Mouse (Mus musculus): ENCODE data around the gene Trim63.

Gene Trim63

DNA sequence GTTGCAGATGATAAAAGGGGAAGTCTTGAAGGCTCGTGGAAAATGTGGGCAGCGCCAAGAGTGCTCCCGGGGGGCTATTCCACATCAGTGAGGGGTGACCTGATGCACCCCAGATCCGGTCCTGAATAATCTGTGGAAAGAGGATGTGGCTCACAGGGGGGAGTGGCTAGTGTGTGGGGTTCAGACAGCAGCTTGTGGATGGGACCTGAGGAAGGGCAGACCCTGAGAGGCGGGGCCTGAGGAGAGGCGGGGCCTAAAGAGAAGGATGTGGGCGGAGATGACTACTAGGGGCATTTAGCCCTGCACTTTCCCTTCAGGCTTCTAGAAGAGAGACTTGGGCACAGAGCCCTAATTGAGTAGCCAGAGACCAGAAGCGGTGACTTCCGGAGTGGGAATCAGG, 47.7 kb downstream of the Trim63 start:
- peak; percentile 51 to 72 for DNase-seq (ENCODE audit: low read depth in 2 of 2, low spot score in 2 of 2)

DNA sequence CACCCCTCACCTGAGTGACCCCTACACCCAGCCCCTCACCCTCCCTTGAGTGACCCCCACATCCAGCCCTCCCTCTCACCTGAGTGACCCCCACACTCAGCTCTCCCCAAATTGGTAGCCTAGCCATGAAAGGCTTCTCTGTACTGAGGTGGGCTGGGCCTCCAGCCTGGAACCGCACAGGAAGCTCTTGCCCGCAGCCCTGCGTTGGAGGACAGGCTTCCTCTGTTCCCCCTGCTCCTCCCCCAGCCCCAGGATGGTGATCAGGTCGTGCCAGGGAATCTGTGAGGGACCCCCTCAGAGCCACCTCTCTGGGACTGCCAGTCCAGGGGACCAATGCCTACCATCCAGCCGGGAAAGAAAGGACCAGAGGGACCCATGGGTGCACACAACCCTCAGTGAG, 50.4 kb downstream of the Trim63 start:
- DNase-seq (ENCODE audit: low read depth in 2 of 2, low spot score in 2 of 2), result no peak

DNA sequence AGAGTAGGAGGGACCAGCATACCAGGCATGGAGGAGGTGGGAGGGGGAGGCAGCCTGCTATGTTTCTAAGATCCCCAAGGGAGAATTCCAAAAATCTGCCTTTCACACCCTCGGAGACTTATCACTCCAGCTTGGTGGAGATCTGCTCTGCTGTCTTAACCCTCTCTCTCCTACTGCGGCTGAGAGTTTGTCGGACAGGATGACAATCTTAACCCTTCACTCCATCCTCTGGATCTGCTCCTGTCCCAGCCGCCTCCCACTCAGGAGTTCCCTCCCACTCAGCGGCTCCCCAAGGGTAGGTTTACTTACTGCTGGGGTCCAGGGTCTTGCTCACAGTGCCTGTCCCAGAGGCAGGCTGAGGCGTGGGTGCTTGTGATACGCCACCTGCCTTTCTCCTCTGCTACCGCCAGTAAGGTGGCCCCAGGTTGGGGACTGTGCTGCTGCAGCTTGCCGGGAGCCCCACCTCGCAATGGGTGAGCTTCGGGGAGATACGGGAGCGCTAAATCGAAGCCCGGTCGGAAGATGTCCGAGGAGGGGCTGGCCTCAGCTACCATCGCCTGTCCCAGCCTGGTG, 55.8 kb downstream of the Trim63 start:
- DNase-seq (ENCODE audit: low read depth in 2 of 2, low spot score in 2 of 2), result no peak

DNA sequence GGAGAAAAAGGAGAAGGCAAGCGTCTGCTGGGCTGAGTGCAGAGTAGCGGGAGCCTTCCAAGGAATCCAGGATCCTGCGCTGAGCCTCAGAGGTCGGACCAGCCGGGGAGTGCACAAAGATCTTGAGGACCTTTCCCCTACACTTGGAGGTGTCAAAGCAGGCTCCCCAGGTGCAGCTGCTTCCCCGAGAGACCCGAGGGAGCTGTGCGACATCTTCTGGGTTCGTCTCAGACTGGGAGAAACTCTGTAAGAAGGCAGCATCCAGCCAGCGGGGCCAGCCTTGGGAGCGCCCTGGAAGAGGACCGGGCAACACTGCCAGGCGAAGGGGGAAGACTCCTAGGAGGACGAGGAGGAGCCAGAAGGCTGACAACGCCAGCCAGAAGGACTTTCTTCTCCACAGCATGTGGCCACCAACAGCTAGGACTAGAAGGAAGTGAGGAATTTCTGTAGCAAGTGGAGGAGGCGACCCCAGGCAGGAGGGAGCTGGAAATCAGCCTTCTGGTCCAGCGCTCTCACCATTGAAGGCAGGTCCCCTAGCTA, 56.5 kb downstream of the Trim63 start:
- no peak for DNase-seq (ENCODE audit: low read depth in 2 of 2, low spot score in 2 of 2)

DNA sequence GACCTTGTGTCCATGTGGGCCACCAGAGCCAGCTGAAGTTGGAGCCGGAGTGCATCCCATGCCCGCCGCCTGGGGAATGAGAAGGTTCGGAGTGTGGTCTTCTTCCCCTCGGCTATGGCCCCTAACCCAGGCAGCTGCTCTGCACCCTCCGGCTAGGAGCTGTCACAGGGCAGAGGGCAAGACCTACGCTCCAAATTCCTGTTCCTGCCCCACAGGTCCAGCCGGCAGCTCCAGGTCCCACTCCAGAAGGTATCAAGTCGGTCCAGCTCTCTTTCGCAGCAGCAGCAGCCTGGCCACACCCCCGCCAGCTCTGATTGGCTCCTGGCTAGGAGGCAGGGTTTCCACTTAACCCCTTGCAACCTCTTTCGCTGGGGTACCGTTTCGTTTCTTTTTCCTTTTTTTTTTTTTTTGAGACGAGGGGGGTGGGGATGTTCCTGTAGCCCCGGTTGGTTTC, 57.4 kb downstream of the Trim63 start:
- peak in 1 of 2 experiments; percentile 46 for DNase-seq (ENCODE audit: low read depth in 2 of 2, low spot score in 2 of 2)

DNA sequence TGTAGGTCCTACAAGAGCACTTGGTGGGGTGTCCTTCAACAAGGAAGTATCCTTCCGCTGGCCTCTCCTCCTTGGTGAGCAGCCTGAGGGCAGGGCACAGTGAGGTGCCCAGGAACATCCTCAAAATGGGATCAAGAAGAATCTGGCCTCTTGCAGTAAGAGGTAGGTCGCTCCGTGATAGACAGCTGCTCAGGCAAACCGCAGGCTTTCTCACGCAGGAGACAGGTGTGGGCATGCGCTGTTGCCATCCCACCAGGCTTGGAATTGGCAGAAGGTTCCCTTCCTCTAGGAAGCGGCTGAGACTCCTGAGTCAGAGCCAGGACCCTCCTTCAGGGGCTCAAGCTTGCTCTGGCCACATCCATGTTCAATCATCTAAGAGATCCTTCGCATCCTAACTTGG, 58.4 kb downstream of the Trim63 start:
- no peak for DNase-seq (ENCODE audit: low read depth in 2 of 2, low spot score in 2 of 2)

DNA sequence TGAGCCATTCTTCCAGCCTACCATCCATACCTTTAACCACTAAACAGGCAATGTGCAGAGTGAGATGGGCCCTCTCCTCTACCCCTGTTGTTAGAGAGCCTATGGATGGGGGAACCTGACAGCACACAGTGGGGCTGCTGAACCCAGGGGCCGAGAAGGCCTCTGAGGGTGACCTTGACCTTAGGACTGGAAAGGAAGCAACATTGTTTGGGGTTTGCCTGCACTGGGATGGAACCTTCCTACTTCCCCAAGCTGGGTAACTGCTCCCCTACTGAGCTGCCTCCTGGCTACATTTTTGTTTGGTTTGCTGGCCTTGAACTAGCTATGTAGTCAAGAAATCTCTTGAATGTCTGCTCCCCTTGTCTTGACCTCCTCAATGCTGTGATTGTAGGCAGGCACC, 59.4 kb downstream of the Trim63 start:
- DNase-seq (ENCODE audit: low read depth in 2 of 2, low spot score in 2 of 2), result no peak

DNA sequence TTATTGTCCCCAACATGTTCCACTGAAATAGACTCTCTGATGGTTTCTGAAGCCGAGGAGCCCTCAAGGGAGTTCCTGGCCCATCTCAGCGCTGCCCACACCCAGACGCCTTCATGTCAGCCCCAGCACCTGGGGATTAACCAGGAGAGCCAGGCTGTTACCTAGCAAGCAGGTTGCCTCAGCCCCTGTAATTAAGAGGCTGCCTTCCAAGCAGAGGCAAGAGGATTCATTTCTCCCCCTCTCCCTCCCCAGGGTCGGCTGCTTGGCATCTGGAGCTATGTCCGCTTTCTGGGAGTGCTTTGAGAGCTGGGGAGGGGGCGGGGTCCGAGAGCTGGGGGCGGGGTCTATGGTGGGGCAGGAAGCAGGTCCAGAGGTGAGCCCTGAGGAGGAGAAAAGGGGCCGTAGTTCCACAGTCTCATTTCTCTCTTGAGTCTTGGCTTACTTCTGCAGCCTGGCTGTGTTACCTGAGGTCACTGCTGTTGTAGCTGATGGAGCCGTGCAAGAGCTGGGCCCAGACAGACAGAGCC, 63.2 kb downstream of the Trim63 start:
- DNase-seq (ENCODE audit: low read depth in 2 of 2, low spot score in 2 of 2), result no peak
